Mouse (Mus musculus) lung, embryonic 15.5 days (tissue): ENCODE data around the gene Heatr4. TPM values are rescaled to one million over a fixed set of nuclear protein-coding genes. Genes with fewer than 3 reads are reported as not detected.

Experiments used
- ATAC-seq: fragments of 200-750 bp; cut with Nextera tagmentation; 2 replicates; pipeline ENCODE4 v1.8.0; 2017; ENCODE audit warnings: moderate number of reproducible peaks, borderline replicate concordance; ENCODE audit not compliant: low FRiP score, low TSS enrichment; ENCODE audit errors: extremely low read depth
- H3K27ac ChIP-seq: fragments of 300-500 bp; sonication (generic); 2 replicates; pipeline ENCODE4 v1.5.1; 2015; ENCODE audit warnings: moderate library complexity, mild to moderate bottlenecking, inconsistent platforms
- H3K27me3 ChIP-seq: fragments of 300-500 bp; sonication (generic); 2 replicates; pipeline ENCODE4 v1.6.1; 2015; ENCODE audit warnings: inconsistent platforms
- H3K36me3 ChIP-seq: fragments of 300-500 bp; sonication (generic); 2 replicates; pipeline ENCODE4 v1.6.1; 2015; ENCODE audit warnings: inconsistent platforms
- H3K4me1 ChIP-seq: fragments of 300-500 bp; sonication (generic); 2 replicates; pipeline ENCODE4 v1.6.1; 2015; ENCODE audit warnings: inconsistent platforms
- H3K4me2 ChIP-seq: fragments of 300-500 bp; sonication (generic); 2 replicates; pipeline ENCODE4 v1.6.1; 2015; ENCODE audit warnings: inconsistent platforms, mild to moderate bottlenecking, moderate library complexity
- H3K4me3 ChIP-seq: fragments of 300-500 bp; sonication (generic); 2 replicates; pipeline ENCODE4 v1.5.1; 2015; ENCODE audit warnings: mild to moderate bottlenecking, inconsistent platforms
- H3K9ac ChIP-seq: fragments of 300-500 bp; sonication (generic); 2 replicates; pipeline ENCODE4 v1.6.1; 2015; ENCODE audit warnings: inconsistent platforms
- H3K9me3 ChIP-seq: fragments of 300-500 bp; sonication (generic); 2 replicates; pipeline ENCODE4 v1.6.1; 2016; ENCODE audit warnings: inconsistent platforms
- WGBS: fragments of 180-500 bp; shearing (Covaris S2); methylation state at CpG from one replicate; pipeline ENCODE4 v1.1.7; 2015; 5-methylcytosine and 5-hydroxymethylcytosine counted together
- polyA plus RNA-seq: library from polyadenylated mRNA; unstranded; fragments of >200 nt; fragmentation: Nextera tagmentation; extraction: Ambion mirVana; gene quantifications from 2 replicates; pipeline ENCODE4 v1.2.1, GENCODE M21; 2015

The Heatr4 gene
- polyA plus RNA-seq, 1 experiment from 2014 or later = not detected

DNA sequence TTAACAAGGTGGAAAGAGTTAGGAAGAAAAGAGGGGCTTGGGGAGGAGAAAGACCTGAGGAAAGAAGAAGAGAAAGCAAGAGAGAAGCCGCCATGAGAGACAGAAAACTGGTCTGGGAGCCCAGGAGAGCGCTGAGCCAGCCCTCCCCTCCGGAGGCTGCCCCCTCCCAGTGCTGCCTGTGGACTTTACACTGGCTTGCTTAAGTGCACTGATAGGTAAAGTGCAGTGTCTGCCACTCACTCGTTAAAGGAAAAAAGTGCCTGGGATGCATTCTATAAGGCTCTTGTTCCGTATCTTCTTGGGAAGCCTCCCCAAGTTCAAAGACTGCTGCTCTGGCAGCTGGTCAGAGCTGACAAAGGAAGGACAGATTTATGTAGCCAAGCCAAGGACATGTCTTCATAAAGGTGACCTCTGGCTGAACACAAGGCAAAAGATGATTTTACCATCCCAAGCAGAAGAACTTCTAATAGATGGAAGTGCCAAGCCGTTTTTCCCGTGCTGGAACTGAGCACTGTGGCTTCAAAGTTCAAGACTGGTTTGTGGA, 59.4 kb downstream of the Heatr4 start:
- Histone ChIP-seq H3K4me3 (0 out of 2 replicates have a peak overlapping the region, but pooled peaks have one; percentile 3), H3K27ac (no peak overlapping the region), H3K4me2 (peak overlapping the region; percentile 25; the same call in 1 of the 2 replicates), H3K4me1 (peaks cover 34% of the 10 kb centered on the region), H3K27me3 (no peaks in the 10 kb centered on the region), H3K36me3 (no peaks in the 10 kb centered on the region), H3K9ac (no peak overlapping the region), H3K9me3 (no peaks in the 10 kb centered on the region)
- ATAC-seq = no peak
- 52% methylated on average over 7 of the region's 7 CpGs for WGBS

DNA sequence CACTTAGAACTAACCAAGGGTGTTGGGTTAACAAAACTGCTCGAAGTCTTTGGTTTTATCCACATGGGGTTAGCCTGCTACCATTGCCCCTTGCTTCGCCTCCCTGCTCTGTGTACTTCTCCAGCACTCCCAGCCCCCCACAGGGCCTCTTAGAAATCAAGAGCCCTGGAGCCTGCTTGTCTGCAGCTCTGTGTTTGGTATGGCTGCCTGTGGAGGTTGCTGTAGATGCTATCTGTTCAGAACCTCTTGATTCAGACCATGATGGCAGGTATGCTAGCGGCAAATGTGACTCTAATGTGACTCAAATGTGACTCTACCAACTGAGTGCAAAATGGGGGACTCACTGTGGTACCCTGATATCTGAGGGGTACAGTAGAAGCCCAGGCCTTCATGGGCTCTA, 60.3 kb downstream of the Heatr4 start:
- peaks cover 38% of the 10 kb centered on the region for H3K4me1 ChIP-seq
- H3K9ac ChIP-seq = no peak overlapping the region
- no peaks in the 10 kb centered on the region for H3K27me3 ChIP-seq
- H3K9me3 ChIP-seq = no peaks in the 10 kb centered on the region
- no peaks in the 10 kb centered on the region for H3K36me3 ChIP-seq
- H3K4me3 ChIP-seq = no peak overlapping the region
- WGBS = 70% methylated on average over 3 of the region's 3 CpGs
- H3K4me2 ChIP-seq = no peak overlapping the region
- no peak for ATAC-seq
- no peak overlapping the region for H3K27ac ChIP-seq

DNA sequence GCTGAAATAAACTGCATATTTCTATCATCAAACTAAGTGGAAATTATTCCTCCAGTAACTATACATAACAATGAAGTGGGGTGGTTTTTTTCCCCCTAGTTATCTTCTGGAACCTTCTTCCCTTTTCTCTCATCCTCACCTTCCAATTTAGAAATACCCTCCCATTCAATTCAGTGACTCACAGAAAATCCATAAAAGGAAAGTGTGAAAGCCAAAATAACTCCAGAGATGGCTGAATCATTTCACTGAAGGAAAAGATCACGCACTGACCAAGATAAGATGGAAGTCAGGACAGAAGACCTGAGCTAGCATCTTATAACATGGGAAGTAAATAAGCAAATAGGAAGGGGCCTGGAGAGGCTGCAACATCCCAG, 61.2 kb downstream of the Heatr4 start:
- 74% methylated on average over 1 of the region's 1 CpGs for WGBS
- Histone ChIP-seq H3K4me2 (peak overlapping the region; percentile 55; the same call in 1 of the 2 replicates), H3K9me3 (no peaks in the 10 kb centered on the region), H3K4me3 (no peak overlapping the region), H3K4me1 (peaks cover 38% of the 10 kb centered on the region), H3K9ac (no peak overlapping the region), H3K27me3 (no peaks in the 10 kb centered on the region), H3K36me3 (no peaks in the 10 kb centered on the region), H3K27ac (no peak overlapping the region)
- ATAC-seq = no peak

DNA sequence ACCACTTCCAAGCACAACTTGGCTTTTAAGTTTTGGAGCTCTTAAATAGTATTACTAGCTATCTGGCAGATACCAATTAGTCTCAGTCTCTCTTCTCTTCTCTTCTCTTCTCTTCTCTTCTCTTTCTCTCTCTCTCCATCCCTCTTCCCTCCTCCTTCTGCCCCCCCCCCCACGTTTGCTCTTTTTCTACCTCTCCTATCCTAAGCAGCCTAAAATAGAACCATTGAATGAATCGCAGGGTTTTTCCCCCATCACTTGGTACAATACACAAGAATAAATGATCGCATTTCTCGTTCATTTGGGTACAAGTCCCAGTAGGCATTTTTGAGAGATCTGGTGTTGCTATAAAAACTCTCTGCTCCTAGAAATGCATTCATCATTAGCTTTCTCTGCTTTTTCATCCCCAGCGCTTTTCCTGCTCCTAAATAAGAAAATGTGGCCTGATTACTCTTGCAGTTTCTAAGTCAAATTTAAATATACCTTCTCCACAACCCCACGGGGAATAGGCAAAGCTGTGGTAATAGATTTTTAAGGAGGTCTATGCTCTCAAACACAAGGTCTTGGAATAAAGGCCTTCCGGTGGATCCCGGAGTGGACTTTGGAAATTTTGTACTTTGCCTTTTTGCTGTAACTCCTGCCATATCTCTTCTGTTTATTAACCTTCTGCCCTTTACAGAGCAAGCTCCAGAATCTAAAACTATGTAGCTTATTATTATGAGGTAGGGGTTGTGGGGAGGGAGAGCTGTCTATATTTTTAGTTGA, 61.7 kb downstream of the Heatr4 start:
- Histone ChIP-seq H3K4me1 (peaks cover 38% of the 10 kb centered on the region), H3K27me3 (no peaks in the 10 kb centered on the region), H3K9ac (peak overlapping the region; percentile 53; the same call in 1 of the 2 replicates), H3K4me3 (peak overlapping the region; percentile 87), H3K4me2 (peak overlapping the region; percentile 55), H3K27ac (peak overlapping the region; percentile 65; the same call in 1 of the 2 replicates), H3K36me3 (no peaks in the 10 kb centered on the region), H3K9me3 (no peaks in the 10 kb centered on the region)
- 22% methylated on average over 8 of the region's 8 CpGs for WGBS
- no peak for ATAC-seq

DNA sequence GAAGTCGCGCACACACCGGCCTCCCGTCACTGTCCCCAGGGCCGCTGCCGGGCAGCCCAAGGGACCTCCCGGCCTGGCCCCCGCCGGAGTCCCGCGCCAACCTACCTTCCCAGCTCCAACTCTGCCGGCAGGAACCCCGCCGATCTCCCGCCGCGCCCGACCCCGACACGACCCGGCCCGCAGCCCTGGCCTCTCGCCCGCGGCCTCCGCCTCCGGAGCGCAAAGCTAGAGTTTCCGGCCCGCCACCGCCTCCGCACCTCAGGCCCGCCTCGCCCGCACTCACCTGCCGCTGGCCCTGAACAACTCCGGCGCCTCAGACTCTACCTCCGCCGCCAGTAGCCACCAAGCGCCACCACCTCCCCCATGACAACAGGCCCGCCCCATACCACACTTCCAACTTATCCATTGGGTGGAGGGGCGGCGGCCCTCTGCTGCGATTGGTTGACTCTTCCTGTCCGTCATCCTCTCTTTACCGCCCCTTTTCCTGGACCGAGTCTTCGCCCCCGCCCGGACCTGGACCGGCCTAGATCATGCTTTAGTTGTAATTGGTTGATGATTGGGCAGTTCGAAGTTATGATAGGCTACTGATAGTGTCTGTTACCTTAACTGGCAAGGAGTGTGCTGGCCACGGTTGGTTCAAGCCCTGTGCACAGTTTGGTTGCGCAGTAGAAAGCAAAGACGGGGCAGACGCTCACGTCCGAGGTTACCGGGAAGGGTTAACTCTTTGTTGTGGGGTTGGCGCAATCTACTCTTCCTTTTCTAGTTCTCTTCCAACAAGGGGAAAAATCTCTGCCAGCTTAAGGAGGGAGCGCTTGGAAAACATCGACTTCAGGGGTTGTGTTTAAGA, 62.9 kb downstream of the Heatr4 start, which contains the start of gene Numb:
Numb (minus strand) TSS at position 400 of the 847 bp plus-strand sequence.
- Histone ChIP-seq H3K27ac (peak within 1 kb of the TSS; percentile 93), H3K9ac (peak within 1 kb of the TSS; percentile 85), H3K4me2 (peak within 1 kb of the TSS; percentile 75), H3K4me1 (peaks cover 40% of the 10 kb centered on the region), H3K4me3 (peak within 1 kb of the TSS; percentile 87), H3K9me3 (no peaks in the 10 kb centered on the region), H3K36me3 (no peaks in the 10 kb centered on the region), H3K27me3 (no peaks in the 10 kb centered on the region)
- peak; percentile 100 for ATAC-seq
- under 1% methylated on average over 61 of the region's 63 CpGs for WGBS

DNA sequence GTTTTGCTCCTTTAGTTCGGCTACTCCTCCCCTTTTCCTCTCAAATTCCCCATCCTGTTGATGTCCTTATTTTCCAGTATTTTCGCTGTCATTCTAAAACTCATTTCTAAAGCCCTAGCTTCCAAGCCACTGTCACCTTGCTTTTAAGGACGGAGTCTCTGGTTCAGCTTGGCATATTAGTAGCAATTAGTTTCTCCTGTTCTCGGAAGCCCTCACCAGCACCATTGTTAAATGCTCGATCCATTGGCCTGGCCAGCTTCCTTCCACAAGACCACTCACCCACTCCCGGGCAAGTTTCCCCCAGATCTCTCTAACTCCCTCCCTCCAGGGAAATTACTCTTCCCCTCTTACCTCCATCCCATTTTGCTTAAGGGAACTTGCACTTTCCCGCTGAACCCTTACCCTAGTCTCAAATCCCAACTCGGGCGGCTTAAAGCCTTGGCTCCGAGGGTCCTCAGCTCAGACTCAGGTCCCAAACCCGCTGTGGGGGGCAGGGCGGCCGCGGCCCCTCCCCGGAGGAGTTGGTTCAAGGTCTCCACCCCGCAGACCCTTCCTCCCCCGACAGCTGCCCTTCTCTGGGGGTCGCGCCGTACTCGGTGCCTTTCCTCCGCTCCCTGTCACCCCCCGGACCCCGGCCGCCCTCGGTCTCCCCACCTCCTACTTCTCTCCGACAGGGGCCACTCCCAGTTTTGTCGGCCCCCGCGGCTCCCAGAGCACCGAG, 63.8 kb downstream of the Heatr4 start:
- no peaks in the 10 kb centered on the region for H3K9me3 ChIP-seq
- ATAC-seq = no peak
- H3K4me2 ChIP-seq = peak overlapping the region; percentile 75
- peak overlapping the region; percentile 87 for H3K4me3 ChIP-seq
- under 1% methylated on average over 31 of the region's 31 CpGs for WGBS
- H3K36me3 ChIP-seq = no peaks in the 10 kb centered on the region
- H3K27ac ChIP-seq = peak overlapping the region; percentile 93
- H3K4me1 ChIP-seq = peaks cover 40% of the 10 kb centered on the region
- peak overlapping the region; percentile 85 for H3K9ac ChIP-seq
- H3K27me3 ChIP-seq = no peaks in the 10 kb centered on the region

DNA sequence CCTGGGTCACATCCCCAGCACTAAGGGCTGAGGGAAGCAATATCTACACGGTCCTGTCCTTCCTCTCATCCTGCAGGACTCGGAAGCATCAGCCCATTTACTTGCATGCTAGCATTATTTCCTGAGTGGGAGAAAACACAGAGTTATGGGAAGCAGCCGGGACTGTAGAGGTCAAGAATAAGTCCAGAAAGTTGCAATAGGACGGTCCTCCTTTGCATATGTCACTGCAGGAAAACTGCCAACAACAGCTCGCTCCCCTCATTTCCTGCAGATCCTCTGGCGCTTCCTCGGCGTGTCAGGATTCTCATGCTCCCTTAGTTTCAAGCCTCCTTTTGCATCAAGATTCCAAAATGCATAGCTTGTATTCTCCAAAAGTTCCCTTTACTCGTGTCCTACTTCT, 67.8 kb downstream of the Heatr4 start:
- Histone ChIP-seq H3K9ac (no peak overlapping the region), H3K36me3 (0 out of 2 replicates have a peak, but pooled peaks cover 9% of the 10 kb centered on the region), H3K27ac (peak overlapping the region; percentile 31; the same call in 1 of the 2 replicates), H3K9me3 (no peaks in the 10 kb centered on the region), H3K27me3 (no peaks in the 10 kb centered on the region), H3K4me3 (no peak overlapping the region), H3K4me1 (peaks cover 15% of the 10 kb centered on the region), H3K4me2 (0 out of 2 replicates have a peak overlapping the region, but pooled peaks have one; percentile 3)
- WGBS = 39% methylated on average over 9 of the region's 9 CpGs
- no peak for ATAC-seq

DNA sequence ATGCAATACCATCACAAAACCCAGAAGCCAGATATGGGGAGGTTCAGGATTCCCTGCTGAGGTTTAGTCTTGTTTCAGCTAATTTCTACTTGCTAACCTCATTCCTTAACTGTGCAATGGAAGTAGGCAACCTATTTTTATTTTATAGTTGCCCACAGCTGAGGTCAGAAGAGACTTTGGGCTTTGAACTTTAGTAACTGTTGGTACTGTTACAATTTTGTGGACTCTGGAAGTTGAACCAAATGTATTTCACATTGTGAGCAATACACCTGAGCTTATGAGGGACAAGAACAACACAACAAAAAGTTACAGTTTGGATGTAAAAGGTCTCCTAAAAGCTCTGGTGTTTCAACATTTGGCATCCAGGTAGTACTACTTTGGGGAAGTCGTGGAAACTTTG, 69.9 kb downstream of the Heatr4 start:
- Histone ChIP-seq H3K4me3 (no peak overlapping the region), H3K9me3 (no peaks in the 10 kb centered on the region), H3K4me2 (no peak overlapping the region), H3K36me3 (0 out of 2 replicates have a peak, but pooled peaks cover 9% of the 10 kb centered on the region), H3K27ac (no peak overlapping the region), H3K4me1 (peaks cover 9% of the 10 kb centered on the region), H3K27me3 (no peaks in the 10 kb centered on the region), H3K9ac (no peak overlapping the region)
- no peak for ATAC-seq
- 75% methylated on average over 1 of the region's 1 CpGs for WGBS

DNA sequence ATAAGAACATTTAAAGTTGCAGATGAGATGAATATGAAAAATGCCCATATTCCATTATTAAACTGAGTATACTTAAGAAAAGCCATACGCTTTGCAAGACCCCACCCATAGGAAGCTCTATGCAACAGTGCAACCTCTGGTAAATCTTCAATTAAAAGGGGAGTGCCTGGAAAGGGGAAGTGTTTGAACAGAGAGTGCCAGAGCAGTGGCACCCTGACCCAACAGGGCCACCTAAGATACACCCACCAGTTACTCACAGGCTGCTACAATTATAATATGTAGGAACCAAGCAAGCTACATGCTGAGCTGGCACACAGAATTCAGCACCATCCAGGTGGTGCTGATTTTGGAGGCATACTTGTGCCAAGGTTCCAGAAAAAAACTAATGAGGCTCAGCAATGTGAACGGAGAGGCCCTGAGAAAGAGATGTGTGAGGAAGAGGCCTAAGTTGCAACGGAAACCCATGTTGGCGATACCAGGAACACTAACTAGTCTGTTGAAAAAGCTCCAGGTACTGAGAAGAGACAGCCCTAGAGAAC, 70.4 kb downstream of the Heatr4 start:
- H3K36me3 ChIP-seq = 0 out of 2 replicates have a peak, but pooled peaks cover 9% of the 10 kb centered on the region
- no peak overlapping the region for H3K4me3 ChIP-seq
- H3K4me2 ChIP-seq = no peak overlapping the region
- H3K4me1 ChIP-seq = peaks cover 9% of the 10 kb centered on the region
- no peak overlapping the region for H3K27ac ChIP-seq
- no peak overlapping the region for H3K9ac ChIP-seq
- H3K9me3 ChIP-seq = no peaks in the 10 kb centered on the region
- 95% methylated on average over 4 of the region's 4 CpGs for WGBS
- H3K27me3 ChIP-seq = no peaks in the 10 kb centered on the region
- no peak for ATAC-seq

DNA sequence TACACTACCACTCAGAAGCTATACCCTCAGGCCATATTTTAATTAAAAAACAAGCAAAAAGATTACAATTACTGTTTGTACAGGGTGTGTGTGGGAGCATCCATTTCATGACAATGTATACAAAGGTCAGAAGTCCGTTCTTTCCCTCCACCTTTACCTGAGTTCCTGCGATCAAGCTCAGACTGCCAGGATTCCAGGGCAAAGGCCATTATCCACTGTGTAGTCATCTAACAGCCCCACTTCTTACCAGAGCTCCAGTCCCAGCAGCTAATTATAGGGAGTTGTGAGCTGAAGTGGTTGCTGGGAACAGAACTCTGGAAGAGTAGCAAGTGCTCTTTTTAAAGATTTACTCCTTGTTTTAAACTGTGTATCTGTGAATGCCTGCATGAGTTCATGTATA, 74.2 kb downstream of the Heatr4 start:
- ATAC-seq = no peak
- no peak overlapping the region for H3K9ac ChIP-seq
- no peak overlapping the region for H3K4me3 ChIP-seq
- no peak overlapping the region for H3K27ac ChIP-seq
- no peaks in the 10 kb centered on the region for H3K27me3 ChIP-seq
- 75% methylated on average over 2 of the region's 2 CpGs for WGBS
- no peaks in the 10 kb centered on the region for H3K4me1 ChIP-seq
- H3K36me3 ChIP-seq = 0 out of 2 replicates have a peak, but pooled peaks cover 9% of the 10 kb centered on the region
- no peak overlapping the region for H3K4me2 ChIP-seq
- no peaks in the 10 kb centered on the region for H3K9me3 ChIP-seq
